ENCODE assay signal across 9 mouse cellular contexts in genomic region chr16:29575620-29576019, GRCm38 (mm10). TPM values are rescaled to one million over a fixed set of nuclear protein-coding genes. Genes with fewer than 3 reads are reported as not detected.
DNase-seq lines count a peak whose midpoint lies in the region; ATAC-seq and TF ChIP-seq lines count a peak whose summit lies in the region.
"Had no signal": no experiment of that assay in that cellular context is flagged by ENCODE, and none has a peak within 500 bp of the region (broad histone marks: within the 10 kb centered on the region; RNA-seq: fewer than 3 reads in every experiment).

No protein-coding gene starts in this region.

- H3K79me2 ChIP-seq in heart, adult 2 months (replicated peaks; ENCODE audit: control insufficient read depth, insufficient read depth, low read length) = no peaks in the 10 kb centered on the region

- no peak overlapping the region for H3K27ac ChIP-seq in heart, adult 2 months
- no peak overlapping the region for H3K27ac ChIP-seq in lung, postnatal 0 days (ENCODE audit: low read length)
- H3K27ac ChIP-seq in hindbrain, embryonic 10.5 days = no peak overlapping the region

- TF ChIP-seq CTCF in heart, adult 2 months (IDR thresholded peaks at IDR 0.05) = peak; percentile 57
- TF ChIP-seq CTCF in lung, postnatal 0 days (IDR thresholded peaks at IDR 0.05) = peak; percentile 74

- H3K4me1 ChIP-seq in heart, adult 2 months (ENCODE audit: control insufficient read depth, insufficient read depth, low read length) = peaks cover 3% of the 10 kb centered on the region
- peaks cover 4% of the 10 kb centered on the region; the same call in 1 of the 2 replicates for H3K4me1 ChIP-seq in lung, postnatal 0 days (ENCODE audit: insufficient read depth, low read depth, low read length)
- peaks cover 9% of the 10 kb centered on the region for H3K4me1 ChIP-seq in hindbrain, embryonic 10.5 days (replicated peaks)

- no peak for DNase-seq in heart, adult 2 months
- no peak for DNase-seq in heart, adult 18-20 months
- DNase-seq in lung, postnatal 0 days (ENCODE audit: low spot score) = peak; percentile 34
- DNase-seq in lung, postnatal 25 days (ENCODE audit: low spot score) = no peak
- DNase-seq in NIH3T3 (ENCODE audit: low read depth) = peak; percentile 61
- DNase-seq in thymus, adult 18-20 months = no peak
- DNase-seq in hindbrain, embryonic 10.5 days (ENCODE audit: low spot score) = no peak

- H3K9ac ChIP-seq in heart, adult 2 months (ENCODE audit: low read depth, low read length) = no peak overlapping the region
- H3K9ac ChIP-seq in lung, postnatal 0 days (replicated peaks; ENCODE audit: low read depth) = no peak overlapping the region

- H3K27me3 ChIP-seq in heart, adult 2 months (ENCODE audit: control insufficient read depth, insufficient read depth, low read length) = no peaks in the 10 kb centered on the region
- no peaks in the 10 kb centered on the region for H3K27me3 ChIP-seq in lung, postnatal 0 days (replicated peaks; ENCODE audit: insufficient read depth, low read length)
- H3K27me3 ChIP-seq in hindbrain, embryonic 10.5 days (ENCODE audit: insufficient read depth, poor library complexity, severe bottlenecking) = no peaks in the 10 kb centered on the region

- no peak overlapping the region for H3K4me2 ChIP-seq in lung, postnatal 0 days (replicated peaks; ENCODE audit: low read depth, low read length)

- no peaks in the 10 kb centered on the region for H3K36me3 ChIP-seq in heart, adult 2 months (ENCODE audit: control insufficient read depth, insufficient read depth, low read length)
- H3K36me3 ChIP-seq in lung, postnatal 0 days (ENCODE audit: insufficient read depth, low read length) = no peaks in the 10 kb centered on the region
- no peaks in the 10 kb centered on the region for H3K36me3 ChIP-seq in hindbrain, embryonic 10.5 days

- H3K9me3 ChIP-seq in lung, postnatal 0 days (ENCODE audit: low read length) = no peaks in the 10 kb centered on the region
- no peaks in the 10 kb centered on the region for H3K9me3 ChIP-seq in hindbrain, embryonic 10.5 days

- no peak overlapping the region for H3K4me3 ChIP-seq in heart, adult 2 months
- H3K4me3 ChIP-seq in lung, postnatal 0 days (ENCODE audit: low read depth, low read length) = no peak overlapping the region
- no peak overlapping the region for H3K4me3 ChIP-seq in hindbrain, embryonic 10.5 days

- TF ChIP-seq EP300 in heart, adult 2 months (IDR thresholded peaks at IDR 0.05; ENCODE audit: insufficient read depth, low read depth, low read length) = no peak
- no peak for TF ChIP-seq EP300 in lung, postnatal 0 days (IDR thresholded peaks at IDR 0.05)

- WGBS in heart, adult 2 months = 7% methylated on average over 5 of the region's 5 CpGs
- 9% methylated on average over 5 of the region's 5 CpGs for WGBS in lung, postnatal 0 days
- 14% methylated on average over 5 of the region's 5 CpGs for WGBS in hindbrain, embryonic 10.5 days

- intact Hi-C loops in heart, adult 2 months (cut with DNase I) = loop anchor here (5.0 kb wide), 1 partner anchor 738 kb away; no protein-coding TSS in a partner anchor

- no peak for ATAC-seq in lung, postnatal 0 days
- peak; percentile 38; the same call in 1 of the 2 replicates for ATAC-seq in megakaryocyte progenitor cell, adult 5-6 weeks (replicated peaks; ENCODE audit: poor library complexity)

- TF ChIP-seq POLR2A in heart, adult 2 months (IDR thresholded peaks at IDR 0.05; ENCODE audit: insufficient read depth, low read depth, low read length) = no peak

RNA-seq across cellular contexts. Expression of gene Opa1, which starts 3.5 kb away (rescaled TPM):
- total RNA-seq in heart, adult 2 months (2021) = 100 to 1,000 TPM; 143 to 163 TPM
- 27.0 and 48.5 TPM in 2 replicates for polyA plus RNA-seq in heart, adult 2 months (2012; rRNA removed)
- 100 to 1,000 TPM; 169 to 173 TPM for total RNA-seq in heart, adult 18-20 months (2021)
- polyA plus RNA-seq in lung, postnatal 0 days (2015; fragmentation: Nextera tagmentation; extraction: Ambion mirVana) = 13.1 and 14.1 TPM in 2 replicates
- 35.6 and 40.2 TPM in 2 replicates for total RNA-seq in megakaryocyte progenitor cell, adult 5-6 weeks (2015)
- total RNA-seq in megakaryocyte progenitor cell, adult 5-6 weeks (2017) = 67.1 and 84.3 TPM in 2 replicates
- polyA plus RNA-seq in hindbrain, embryonic 10.5 days (2016; fragmentation: Nextera tagmentation; extraction: Ambion mirVana) = 36.9 and 38.8 TPM in 2 replicates

RNA-seq across cellular contexts. Expression of gene Atp13a4, which starts 31.0 kb away (rescaled TPM):
- total RNA-seq in heart, adult 2 months (2021) = not detected
- polyA plus RNA-seq in heart, adult 2 months (2012; rRNA removed) = not detected in 2 replicates
- total RNA-seq in heart, adult 18-20 months (2021) = not detected
- 2.0 and 2.4 TPM in 2 replicates for polyA plus RNA-seq in lung, postnatal 0 days (2015; fragmentation: Nextera tagmentation; extraction: Ambion mirVana)
- not detected in 2 replicates for total RNA-seq in megakaryocyte progenitor cell, adult 5-6 weeks (2015)
- not detected in 2 replicates for total RNA-seq in megakaryocyte progenitor cell, adult 5-6 weeks (2017)
- polyA plus RNA-seq in hindbrain, embryonic 10.5 days (2016; fragmentation: Nextera tagmentation; extraction: Ambion mirVana) = 0.25 TPM in 1 of 2 replicates, not detected in the other
- total RNA-seq: gastrocnemius, adult 18-20 months had no signal

Comparison
In these comparisons a context has a peak if more than half of its experiments do, and no peak if none do; other contexts are left out.
1. DNase-seq: peak in lung, postnatal 0 days (single experiment) and NIH3T3 (single experiment); none in heart, adult 2 months (0 of 2), heart, adult 18-20 months (0 of 2), lung, postnatal 25 days (single experiment), thymus, adult 18-20 months (0 of 2) and hindbrain, embryonic 10.5 days (single experiment).